Mouse (Mus musculus) liver, postnatal 0 days (tissue): Measurements from ENCODE around the gene Exoc2. TPM values are rescaled to one million over a fixed set of nuclear protein-coding genes. Genes with fewer than 3 reads are reported as not detected.

Experiments used
- ATAC-seq: fragments of 200-750 bp; cut with Nextera tagmentation; 2 replicates; pipeline ENCODE4 v1.8.0; 2017; ENCODE audit warnings: mild to moderate bottlenecking, moderate library complexity
- DNase-seq: peaks from one replicate; pipeline ENCODE4 v3.0.0-alpha.2; 2016
- H3K27ac ChIP-seq: fragments of 300-500 bp; sonication (generic); 2 replicates; pipeline ENCODE4 v1.5.1; 2014; ENCODE audit warnings: antibody characterized with exemption, moderate library complexity, mild to moderate bottlenecking, low read depth
- H3K27me3 ChIP-seq: fragments of 300-500 bp; sonication (generic); 2 replicates; pipeline ENCODE4 v1.6.1; 2014; ENCODE audit warnings: low read length, control low read depth, mixed read lengths; ENCODE audit not compliant: insufficient read depth
- H3K36me3 ChIP-seq: fragments of 300-500 bp; sonication (generic); replicated peaks from 2 replicates; pipeline ENCODE4 v1.6.1; 2014; ENCODE audit warnings: mild to moderate bottlenecking, control low read depth, low read length, moderate library complexity, mixed read lengths; ENCODE audit not compliant: insufficient read depth
- H3K4me1 ChIP-seq: fragments of 300-500 bp; sonication (generic); 2 replicates; pipeline ENCODE4 v1.6.1; 2014; ENCODE audit warnings: antibody characterized with exemption, mild to moderate bottlenecking, control low read depth; ENCODE audit not compliant: insufficient read depth
- H3K4me2 ChIP-seq: fragments of 300-500 bp; sonication (generic); 2 replicates; pipeline ENCODE4 v1.6.1; 2014; ENCODE audit warnings: low read depth, mild to moderate bottlenecking, low read length, moderate library complexity, mixed read lengths
- H3K4me3 ChIP-seq: fragments of 300-500 bp; sonication (generic); 2 replicates; pipeline ENCODE4 v1.5.1; 2014; ENCODE audit warnings: low read depth, low read length
- H3K9ac ChIP-seq: fragments of 300-500 bp; sonication (generic); replicated peaks from 2 replicates; pipeline ENCODE4 v1.6.1; 2014; ENCODE audit warnings: mild to moderate bottlenecking, moderate library complexity
- H3K9me3 ChIP-seq: fragments of 300-500 bp; sonication (generic); 2 replicates; pipeline ENCODE4 v1.6.1; 2016; ENCODE audit warnings: mild to moderate bottlenecking, control low read depth, low read length, mixed read lengths
- CTCF ChIP-seq: sonication (generic); IDR thresholded peaks from 2 replicates; pipeline ENCODE4 v1.5.1; 2016; ENCODE audit warnings: antibody characterized with exemption, low read depth
- EP300 ChIP-seq: IDR thresholded peaks from 2 replicates; pipeline ENCODE4 v1.6.1; 2016; ENCODE audit warnings: antibody characterized with exemption, low read depth, mild to moderate bottlenecking
- WGBS: fragments of 180-500 bp; shearing (Covaris S2); extraction: QIAGEN DNeasy Blood & Tissue Kit; methylation state at CpG from one replicate; pipeline ENCODE4 v1.1.7; 2014; ENCODE audit not compliant: insufficient replicate concordance; 5-methylcytosine and 5-hydroxymethylcytosine counted together
- polyA plus RNA-seq: library from polyadenylated mRNA; unstranded; fragments of >200 nt; fragmentation: Nextera tagmentation; extraction: Ambion mirVana; gene quantifications from 2 replicates; pipeline ENCODE4 v1.2.1, GENCODE M21; 2015

Gene Exoc2
- polyA plus RNA-seq, 1 experiment from 2014 or later = 8.1 TPM

DNA sequence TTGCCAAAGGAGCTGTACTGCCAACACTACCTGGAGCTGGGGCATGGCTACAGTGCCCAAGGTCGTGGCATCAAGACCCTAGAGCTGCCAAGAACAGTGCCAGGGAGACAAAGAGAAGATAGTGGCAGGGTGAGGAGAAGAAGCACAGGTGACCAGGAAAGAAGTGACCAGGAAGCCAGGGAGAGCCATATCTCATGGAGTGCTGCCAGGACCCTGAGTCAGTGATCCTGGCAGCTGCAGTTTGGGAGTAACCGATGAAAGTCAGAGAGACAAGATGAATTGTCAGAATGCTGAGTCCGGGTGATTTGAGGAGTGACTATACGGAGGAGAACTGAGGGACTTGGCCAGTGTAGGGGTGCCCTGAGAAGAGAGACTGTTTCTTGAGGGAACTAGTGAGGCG lies 180.3 kb downstream of the Exoc2 start:
- no peak for ATAC-seq
- Histone ChIP-seq H3K9me3 (no peaks in the 10 kb centered on the region), H3K9ac (no peak overlapping the region), H3K4me2 (no peak overlapping the region), H3K4me3 (no peak overlapping the region), H3K4me1 (no peaks in the 10 kb centered on the region), H3K36me3 (no peaks in the 10 kb centered on the region), H3K27ac (no peak overlapping the region), H3K27me3 (no peaks in the 10 kb centered on the region)
- WGBS = 80% methylated on average over 5 of the region's 5 CpGs
- no peak for DNase-seq
- TF ChIP-seq EP300 (no peak), CTCF (no peak)

DNA sequence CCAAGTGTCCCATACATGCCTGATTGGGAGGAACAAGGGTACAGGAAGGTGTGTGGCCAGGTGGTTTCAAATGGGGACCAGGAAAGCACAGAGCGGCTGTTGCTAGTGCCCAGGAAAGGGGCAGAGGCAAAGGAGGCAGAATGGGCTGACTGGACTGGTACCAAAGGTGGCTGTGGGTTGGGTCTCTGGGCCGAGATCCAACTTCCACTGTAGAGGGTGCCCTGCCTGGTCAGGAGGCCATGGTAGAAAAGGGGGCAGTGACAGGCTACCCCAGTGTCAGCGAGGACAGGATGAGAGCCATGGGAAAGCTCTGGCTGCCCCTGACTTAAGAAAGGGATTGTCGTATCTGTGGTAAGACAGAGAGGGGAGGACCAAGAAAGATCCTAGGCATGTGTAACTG lies 180.7 kb downstream of the Exoc2 start:
- H3K4me1 ChIP-seq = no peaks in the 10 kb centered on the region
- H3K9me3 ChIP-seq = no peaks in the 10 kb centered on the region
- no peaks in the 10 kb centered on the region for H3K27me3 ChIP-seq
- no peak overlapping the region for H3K27ac ChIP-seq
- no peak overlapping the region for H3K4me2 ChIP-seq
- no peak for ATAC-seq
- TF ChIP-seq EP300 = no peak
- DNase-seq = no peak
- H3K4me3 ChIP-seq = no peak overlapping the region
- no peak overlapping the region for H3K9ac ChIP-seq
- WGBS = 72% methylated on average over 4 of the region's 4 CpGs
- H3K36me3 ChIP-seq = no peaks in the 10 kb centered on the region

DNA sequence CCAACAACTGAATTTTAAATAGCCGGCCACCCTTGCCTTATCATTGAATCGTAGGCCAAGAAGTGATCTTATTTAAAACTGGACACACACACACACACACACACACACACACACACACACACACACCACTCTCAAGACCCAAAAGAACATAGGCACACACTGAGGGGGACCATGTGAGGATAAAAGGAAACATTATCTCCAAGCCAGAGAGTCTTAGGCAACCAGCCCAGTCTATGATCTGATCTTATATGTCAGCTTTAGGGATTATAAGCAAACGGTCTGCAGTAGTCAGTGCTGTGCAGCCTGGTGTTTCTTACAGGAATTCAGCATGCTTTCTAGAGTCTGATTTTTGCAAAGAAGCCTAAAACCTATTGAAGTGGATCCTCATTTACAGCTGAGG lies 181.2 kb downstream of the Exoc2 start:
- DNase-seq = no peak
- Histone ChIP-seq H3K36me3 (no peaks in the 10 kb centered on the region), H3K4me2 (no peak overlapping the region), H3K9ac (no peak overlapping the region), H3K27ac (no peak overlapping the region), H3K4me1 (no peaks in the 10 kb centered on the region), H3K27me3 (no peaks in the 10 kb centered on the region), H3K9me3 (no peaks in the 10 kb centered on the region), H3K4me3 (no peak overlapping the region)
- no peak for ATAC-seq
- 72% methylated on average over 3 of the region's 3 CpGs for WGBS
- no peak for TF ChIP-seq EP300
- TF ChIP-seq CTCF = no peak

DNA sequence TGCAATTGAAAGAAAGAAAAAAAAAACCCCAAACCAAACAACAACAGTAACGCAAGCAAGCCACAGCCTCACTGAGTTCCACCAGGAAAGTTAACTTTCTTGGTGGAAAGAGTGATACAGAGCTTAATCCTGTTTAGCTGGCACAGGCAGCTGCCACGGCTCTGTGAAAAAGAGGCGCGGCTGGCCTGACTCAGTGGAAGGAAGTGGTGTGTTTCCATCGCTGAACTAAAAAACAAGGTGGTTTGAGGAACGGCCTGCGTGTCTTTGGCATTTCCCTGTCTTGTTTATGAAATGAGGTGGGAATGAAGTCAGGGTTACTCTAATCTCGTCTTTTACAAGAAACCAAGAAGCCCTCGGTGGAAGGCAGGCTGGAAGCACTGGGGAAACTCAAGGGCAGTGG lies 181.6 kb downstream of the Exoc2 start:
- H3K9ac ChIP-seq = no peak overlapping the region
- H3K4me3 ChIP-seq = no peak overlapping the region
- H3K27me3 ChIP-seq = no peaks in the 10 kb centered on the region
- ATAC-seq = no peak
- no peak overlapping the region for H3K27ac ChIP-seq
- DNase-seq = no peak
- no peaks in the 10 kb centered on the region for H3K36me3 ChIP-seq
- no peaks in the 10 kb centered on the region for H3K9me3 ChIP-seq
- H3K4me1 ChIP-seq = no peaks in the 10 kb centered on the region
- TF ChIP-seq EP300 = no peak
- TF ChIP-seq CTCF = no peak
- H3K4me2 ChIP-seq = no peak overlapping the region
- 31% methylated on average over 9 of the region's 9 CpGs for WGBS

DNA sequence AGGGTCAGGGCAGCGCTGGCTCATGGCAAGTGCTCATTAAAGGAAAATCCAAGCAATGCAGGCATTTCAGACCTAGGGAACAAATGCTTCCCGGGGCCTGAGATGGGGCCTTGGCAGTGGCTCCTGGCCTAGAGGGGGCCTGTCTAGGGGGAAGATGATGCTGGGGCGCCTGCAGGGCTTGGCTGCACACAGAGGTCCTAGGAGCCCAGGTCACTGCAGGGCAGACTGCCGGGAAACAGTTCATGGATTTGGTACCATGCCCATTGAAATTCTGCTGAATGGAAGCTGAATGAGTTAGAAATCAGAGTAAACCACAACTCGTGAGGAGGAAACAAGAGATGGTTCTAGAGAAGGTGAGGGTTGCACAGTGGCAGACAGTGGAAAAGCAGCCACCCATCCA lies 183.9 kb downstream of the Exoc2 start:
- no peak overlapping the region for H3K27ac ChIP-seq
- H3K9ac ChIP-seq = no peak overlapping the region
- WGBS = 72% methylated on average over 5 of the region's 5 CpGs
- no peaks in the 10 kb centered on the region for H3K9me3 ChIP-seq
- no peak for TF ChIP-seq EP300
- TF ChIP-seq CTCF = no peak
- H3K36me3 ChIP-seq = no peaks in the 10 kb centered on the region
- no peak overlapping the region for H3K4me2 ChIP-seq
- no peak for ATAC-seq
- no peak overlapping the region for H3K4me3 ChIP-seq
- no peak for DNase-seq
- no peaks in the 10 kb centered on the region for H3K27me3 ChIP-seq
- H3K4me1 ChIP-seq = no peaks in the 10 kb centered on the region

DNA sequence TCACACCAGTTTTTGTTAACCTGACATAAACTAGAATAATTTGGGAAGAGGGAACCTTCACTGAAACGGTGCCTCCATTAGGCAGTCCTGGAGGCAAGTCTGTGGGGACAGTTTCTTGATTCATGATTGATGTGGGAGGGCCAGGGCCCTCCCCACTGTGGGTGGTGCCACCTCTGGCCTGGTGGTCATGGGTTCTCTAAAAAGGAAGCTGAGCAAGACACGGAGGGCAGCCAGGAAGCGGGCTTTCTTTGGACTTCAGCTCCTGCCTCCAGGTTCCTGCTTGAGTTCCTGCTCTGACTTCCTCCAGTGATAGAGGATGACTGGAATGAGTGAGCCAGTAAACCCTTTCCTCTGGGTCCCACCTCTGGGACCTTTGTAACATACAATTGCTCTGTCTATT lies 185.5 kb downstream of the Exoc2 start:
- Histone ChIP-seq H3K36me3 (no peaks in the 10 kb centered on the region), H3K27me3 (no peaks in the 10 kb centered on the region), H3K9me3 (no peaks in the 10 kb centered on the region), H3K4me2 (no peak overlapping the region), H3K27ac (no peak overlapping the region), H3K4me3 (no peak overlapping the region), H3K9ac (no peak overlapping the region), H3K4me1 (no peaks in the 10 kb centered on the region)
- no peak for TF ChIP-seq EP300
- TF ChIP-seq CTCF = no peak
- no peak for DNase-seq
- ATAC-seq = no peak
- WGBS = 52% methylated on average over 3 of the region's 3 CpGs

DNA sequence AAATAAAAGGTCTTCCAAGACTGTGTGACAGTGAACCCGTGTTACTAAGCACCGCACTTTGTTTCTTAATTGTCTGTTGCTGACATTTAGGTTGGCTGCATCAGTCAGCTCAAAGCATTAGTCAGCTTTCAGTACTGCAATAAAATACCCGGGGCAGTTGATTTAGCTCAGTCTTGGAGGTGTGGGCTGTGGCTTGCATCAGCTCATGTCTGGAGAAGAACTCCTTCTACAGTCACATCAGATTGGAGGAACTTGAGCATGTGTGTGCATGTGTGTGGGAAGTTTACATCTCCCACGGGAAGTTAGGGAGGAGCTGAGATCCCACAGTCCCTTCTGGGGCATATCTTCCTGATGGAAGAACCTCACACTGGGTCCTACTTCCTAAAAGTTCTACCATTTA lies 185.9 kb downstream of the Exoc2 start:
- 83% methylated on average over 4 of the region's 4 CpGs for WGBS
- Histone ChIP-seq H3K4me1 (no peaks in the 10 kb centered on the region), H3K9me3 (no peaks in the 10 kb centered on the region), H3K27me3 (no peaks in the 10 kb centered on the region), H3K9ac (no peak overlapping the region), H3K4me3 (no peak overlapping the region), H3K4me2 (no peak overlapping the region), H3K27ac (no peak overlapping the region), H3K36me3 (no peaks in the 10 kb centered on the region)
- ATAC-seq (no peak), DNase-seq (no peak)
- no peak for TF ChIP-seq EP300
- no peak for TF ChIP-seq CTCF
